Mouse (Mus musculus) cerebellum, adult 2 months (tissue): ENCODE results near the gene Myg1.

ENCODE experiments used
- CTCF ChIP-seq: fragments of 200-500 bp; IDR thresholded peaks from 2 replicates; pipeline ENCODE4 v1.5.1; 2011; ENCODE audit warnings: low read depth, mild to moderate bottlenecking, control low read depth, low read length, moderate library complexity, borderline replicate concordance; ENCODE audit not compliant: insufficient read depth
- POLR2A ChIP-seq: fragments of 200-500 bp; IDR thresholded peaks from 2 replicates; pipeline ENCODE4 v1.6.1; 2011; ENCODE audit warnings: low read length, control low read depth, borderline replicate concordance; ENCODE audit not compliant: insufficient read depth

GRCm38 (mm10) chr15:102369972-102370371, 38.5 kb downstream of the Myg1 start:
- TF ChIP-seq CTCF = no peak
- no peak for TF ChIP-seq POLR2A
